Mouse (Mus musculus) G1E (cell line): ENCODE results near the gene Etl4. TPM values are rescaled to one million over a fixed set of nuclear protein-coding genes. Genes with fewer than 3 reads are reported as not detected.

Experiments used
- ATAC-seq: 2 replicates; pipeline ENCODE4 v1.8.0; 2016; ENCODE audit warnings: mild to moderate bottlenecking; ENCODE audit not compliant: insufficient number of reproducible peaks, poor library complexity, low FRiP score, severe bottlenecking; ENCODE audit errors: extremely low read depth
- DNase-seq: peaks from one replicate; pipeline ENCODE4 v3.0.0; 2012; ENCODE audit warnings: low spot score
- H3K27me3 ChIP-seq: 2 replicates; pipeline ENCODE4 v1.6.1; 2012; ENCODE audit warnings: mild to moderate bottlenecking, low read length, inconsistent platforms; ENCODE audit not compliant: insufficient read depth
- H3K36me3 ChIP-seq: replicated peaks from 2 replicates; pipeline ENCODE3; 2012; ENCODE audit warnings: mild to moderate bottlenecking, inconsistent platforms
- H3K4me1 ChIP-seq: 2 replicates; pipeline ENCODE4 v1.6.1; 2012; ENCODE audit warnings: low read depth, low read length, inconsistent platforms, mixed read lengths; ENCODE audit not compliant: insufficient read depth
- H3K4me3 ChIP-seq: 2 replicates; pipeline ENCODE4 v1.5.1; 2012; ENCODE audit warnings: low read depth, mild to moderate bottlenecking, inconsistent platforms, low read length, moderate library complexity, mixed read lengths
- H3K9me3 ChIP-seq: replicated peaks from 2 replicates; pipeline ENCODE4 v1.6.1; 2012; ENCODE audit warnings: inconsistent platforms
- CTCF ChIP-seq: IDR thresholded peaks from 2 replicates; pipeline ENCODE4 v1.5.1; 2012; ENCODE audit warnings: low read depth, low read length, inconsistent platforms, mixed read lengths
- GATA1 ChIP-seq: IDR thresholded peaks from 2 replicates; pipeline ENCODE4 v1.6.1; 2012; ENCODE audit warnings: borderline replicate concordance, low read length, inconsistent platforms, mixed read lengths
- GATA2 ChIP-seq: IDR thresholded peaks from 2 replicates; pipeline ENCODE4 v1.6.1; 2012; ENCODE audit warnings: low read depth, low read length, inconsistent platforms, borderline replicate concordance
- POLR2AphosphoS5 ChIP-seq: IDR thresholded peaks from 2 replicates; pipeline ENCODE4 v1.6.1; 2012; ENCODE audit warnings: low read depth, low read length, inconsistent platforms; ENCODE audit not compliant: insufficient replicate concordance
- TAL1 ChIP-seq: conservative IDR thresholded peaks from 2 replicates; pipeline ENCODE4 v1.6.1; 2012; ENCODE audit warnings: low read depth, low read length, inconsistent platforms, mixed read lengths
- polyA plus RNA-seq: library from polyadenylated mRNA; stranded (reverse); fragments of >175 nt; gene quantifications from 2 replicates; pipeline ENCODE4 v1.2.3, GENCODE M21; 2012
- total RNA-seq, 2 experiments: library from RNA; stranded (forward) in 1 of 2; stranded (reverse) in 1 of 2; fragments of 200-1000 nt in 1 of 2; fragments of >200 nt in 1 of 2; fragmentation: Nextera tagmentation in 1 of 2; gene quantifications; 2 replicates each; pipeline ENCODE4 v1.2.3; 2014 to 2017

Etl4 gene
- total and polyA plus RNA-seq, 3 experiments, result 0.44 TPM; not detected in 2

DNA sequence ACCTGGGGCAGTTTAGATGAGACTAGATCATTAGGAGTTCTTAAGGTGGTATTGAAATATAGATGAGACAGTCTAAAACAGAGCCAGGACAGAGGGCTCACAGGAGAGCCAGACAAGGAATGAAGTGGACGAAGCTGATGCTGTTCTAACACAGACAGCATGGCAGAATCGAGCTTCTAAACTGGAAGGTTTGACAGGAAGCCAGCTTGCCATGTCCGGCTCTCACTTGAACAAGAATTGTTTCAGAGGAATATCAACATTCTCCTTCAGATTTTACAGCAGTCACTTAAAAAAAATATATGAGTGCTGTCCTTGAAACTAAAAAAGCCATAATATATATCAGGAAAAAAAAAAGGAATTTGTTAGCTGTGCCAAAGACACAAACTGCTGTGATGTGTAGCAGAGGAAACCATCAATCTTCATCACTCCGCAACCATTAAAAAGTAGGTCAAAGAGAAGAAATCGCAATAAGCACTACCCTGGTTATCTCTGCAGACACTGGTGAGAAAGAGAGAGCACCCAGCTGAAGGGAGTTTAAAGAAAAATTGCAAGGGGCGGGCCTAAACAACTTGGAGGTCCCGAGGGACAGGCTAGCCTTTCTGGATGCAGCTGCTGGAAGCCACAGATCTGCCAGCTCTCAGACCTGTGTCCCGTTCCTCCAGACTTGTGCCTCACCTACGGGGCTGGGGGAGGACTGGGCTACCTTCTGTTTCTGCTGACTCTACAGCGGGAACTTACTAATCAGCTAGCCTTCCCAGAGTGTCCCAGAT lies 534.3 kb downstream of the Etl4 start:
- Histone ChIP-seq H3K4me3 (no peak overlapping the region), H3K36me3 (no peaks in the 10 kb centered on the region), H3K4me1 (no peaks in the 10 kb centered on the region), H3K27me3 (no peaks in the 10 kb centered on the region), H3K9me3 (no peaks in the 10 kb centered on the region)
- ATAC-seq, result no peak
- no peak for TF ChIP-seq CTCF
- no peak for TF ChIP-seq GATA2
- TF ChIP-seq TAL1, result no peak
- no peak for TF ChIP-seq POLR2AphosphoS5
- DNase-seq, result no peak

DNA sequence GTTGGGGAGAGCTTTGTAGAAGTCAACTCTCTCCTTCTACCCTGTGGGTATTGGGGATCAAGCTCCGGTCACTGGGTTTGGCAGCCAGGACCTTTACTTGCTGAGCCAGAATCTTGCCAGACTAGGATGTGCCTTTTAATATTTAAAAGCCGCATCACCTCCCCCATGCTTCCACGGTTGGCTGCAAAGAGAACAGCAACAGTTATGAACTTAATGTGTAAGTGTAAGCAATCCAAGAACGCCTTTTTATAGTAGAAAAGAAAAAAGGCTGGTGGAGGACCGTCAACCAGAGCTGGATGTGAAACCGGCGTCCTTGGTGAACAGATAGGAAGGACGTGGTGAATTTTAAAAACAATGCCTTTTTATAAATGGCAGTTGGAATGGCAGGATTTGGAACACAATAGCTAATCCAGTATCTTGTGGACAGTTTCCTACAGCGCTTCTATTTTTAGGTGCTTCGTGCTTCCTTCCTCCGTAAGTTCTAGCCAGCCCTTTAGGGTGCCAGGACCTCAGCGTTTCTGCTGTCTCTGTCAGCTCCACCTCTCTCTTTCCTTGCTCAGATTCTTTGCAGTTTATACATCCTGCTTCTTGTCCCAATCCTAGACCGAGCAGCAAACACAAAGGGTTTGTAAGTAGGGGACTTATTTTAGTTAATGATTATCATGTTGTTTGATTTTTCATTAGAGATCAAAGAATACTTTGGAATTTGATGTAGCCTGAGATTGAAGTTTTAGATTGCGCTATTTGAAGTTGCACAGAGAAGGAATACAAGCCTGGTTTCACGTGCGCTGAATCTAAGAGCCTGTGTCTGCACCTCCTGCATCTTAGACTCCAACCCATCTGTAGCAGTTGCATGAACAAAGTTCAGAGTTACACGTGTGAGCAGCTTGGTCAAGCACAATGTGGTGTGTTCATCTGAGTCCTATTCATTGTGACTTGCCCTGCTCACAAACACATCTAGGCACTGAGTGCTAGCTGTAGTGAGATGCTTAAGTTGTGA lies 535.9 kb downstream of the Etl4 start:
- Histone ChIP-seq H3K36me3 (no peaks in the 10 kb centered on the region), H3K27me3 (no peaks in the 10 kb centered on the region), H3K4me1 (no peaks in the 10 kb centered on the region), H3K9me3 (no peaks in the 10 kb centered on the region), H3K4me3 (no peak overlapping the region)
- TF ChIP-seq TAL1, result no peak
- TF ChIP-seq GATA2, result no peak
- TF ChIP-seq GATA1, result no peak
- no peak for TF ChIP-seq POLR2AphosphoS5
- no peak for TF ChIP-seq CTCF
- no peak for DNase-seq
- ATAC-seq, result no peak

DNA sequence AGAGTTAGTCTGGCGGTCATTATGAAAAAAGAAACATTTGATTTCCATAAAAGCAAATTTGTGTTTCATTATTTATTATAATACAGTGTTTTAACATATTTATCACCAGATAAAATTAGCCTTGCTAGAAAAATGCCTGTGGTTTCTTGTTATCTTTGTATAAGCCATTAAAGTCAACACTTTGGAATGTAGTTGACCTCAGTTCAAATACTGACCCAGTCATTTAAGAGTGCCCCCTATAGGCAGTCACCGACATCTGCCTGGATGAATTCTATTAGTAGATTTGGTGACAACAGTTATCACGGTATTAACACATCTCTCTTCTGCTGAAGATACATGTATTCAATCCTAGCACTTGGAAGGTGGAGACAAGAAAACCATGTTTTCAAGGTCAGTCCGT lies 536.6 kb downstream of the Etl4 start:
- H3K27me3 ChIP-seq, result no peaks in the 10 kb centered on the region
- no peaks in the 10 kb centered on the region for H3K9me3 ChIP-seq
- no peak for DNase-seq
- H3K36me3 ChIP-seq, result no peaks in the 10 kb centered on the region
- no peaks in the 10 kb centered on the region for H3K4me1 ChIP-seq
- no peak for ATAC-seq
- H3K4me3 ChIP-seq, result no peak overlapping the region
- TF ChIP-seq GATA2 (no peak), GATA1 (no peak), CTCF (no peak), POLR2AphosphoS5 (no peak), TAL1 (no peak)

DNA sequence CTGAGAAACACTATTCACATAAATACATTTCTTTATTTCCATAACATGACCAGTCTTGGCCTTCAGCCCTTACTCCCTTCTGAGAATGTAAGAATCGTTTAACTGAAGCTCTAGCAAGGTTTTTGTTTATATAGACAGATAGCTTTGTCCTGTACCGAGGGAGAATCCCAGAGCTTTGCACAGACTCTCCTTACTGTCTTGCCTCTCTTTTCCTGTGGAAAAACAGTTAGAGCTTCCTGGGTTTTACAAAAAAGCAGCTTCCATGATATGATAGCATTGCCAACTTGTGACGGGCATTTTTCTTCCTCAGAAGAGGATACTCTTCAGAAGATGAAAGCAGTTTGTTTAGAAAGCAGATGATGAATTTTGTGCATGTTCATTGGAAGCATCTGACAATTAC lies 541.4 kb downstream of the Etl4 start:
- no peaks in the 10 kb centered on the region for H3K4me1 ChIP-seq
- no peak for DNase-seq
- no peak overlapping the region for H3K4me3 ChIP-seq
- no peaks in the 10 kb centered on the region for H3K27me3 ChIP-seq
- no peaks in the 10 kb centered on the region for H3K9me3 ChIP-seq
- H3K36me3 ChIP-seq, result no peaks in the 10 kb centered on the region
- TF ChIP-seq TAL1 (no peak), GATA2 (no peak), POLR2AphosphoS5 (no peak), CTCF (no peak), GATA1 (no peak)
- no peak for ATAC-seq

DNA sequence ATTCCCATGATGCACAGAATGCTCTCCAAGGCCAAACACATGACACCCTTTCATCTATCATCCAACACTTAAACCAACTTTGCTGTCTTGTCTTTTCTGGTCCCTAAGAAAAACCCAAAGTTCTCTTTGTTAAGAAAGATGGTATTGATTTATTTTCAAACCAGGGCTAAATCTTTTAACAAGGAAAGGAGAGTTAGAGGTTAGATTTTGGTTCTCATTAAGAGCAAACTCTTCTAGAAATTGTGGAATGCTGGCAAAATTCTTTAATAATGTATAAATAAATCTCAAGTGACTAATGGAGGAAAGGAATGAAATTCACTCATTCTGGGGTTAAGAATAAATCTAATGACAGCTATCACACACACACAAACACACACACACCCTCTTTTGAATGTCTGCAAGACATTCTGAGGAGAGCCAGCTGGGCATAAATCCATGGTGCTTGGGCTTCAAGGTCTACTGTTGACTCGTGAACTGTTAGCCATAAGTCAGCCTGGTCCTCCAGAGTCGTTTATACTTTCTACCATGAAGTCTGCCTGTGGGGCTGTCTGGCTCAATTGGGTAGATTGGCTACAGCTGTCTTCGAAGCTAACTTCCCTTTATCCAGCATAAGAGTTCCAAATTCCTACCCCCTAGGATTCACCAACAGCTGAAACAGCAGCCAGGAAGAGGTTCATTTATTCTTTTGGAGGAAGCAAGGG lies 544.1 kb downstream of the Etl4 start:
- no peaks in the 10 kb centered on the region for H3K9me3 ChIP-seq
- no peaks in the 10 kb centered on the region for H3K36me3 ChIP-seq
- DNase-seq, result no peak
- no peak for ATAC-seq
- no peaks in the 10 kb centered on the region for H3K4me1 ChIP-seq
- TF ChIP-seq CTCF (no peak), TAL1 (no peak), GATA1 (no peak), POLR2AphosphoS5 (no peak), GATA2 (no peak)
- no peak overlapping the region for H3K4me3 ChIP-seq
- no peaks in the 10 kb centered on the region for H3K27me3 ChIP-seq

DNA sequence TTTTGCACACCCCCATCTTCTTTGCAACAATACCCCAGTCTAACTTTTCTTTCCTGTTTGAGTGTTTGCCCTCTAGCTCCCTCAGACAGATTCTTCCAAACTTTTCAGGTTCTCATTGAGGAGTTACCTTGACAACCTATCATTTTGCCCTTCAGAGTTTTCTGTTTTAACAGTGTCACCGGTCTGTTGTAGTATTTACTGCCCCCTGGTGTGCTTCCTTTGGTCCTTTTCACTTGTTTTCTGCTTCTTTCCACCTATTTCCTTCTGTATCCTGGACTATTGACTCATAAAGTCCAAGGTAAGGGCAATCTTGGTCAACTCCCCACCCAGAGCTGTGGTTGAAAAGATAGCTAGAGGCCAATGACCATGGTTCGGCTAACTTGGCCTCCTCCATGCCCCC lies 569.6 kb downstream of the Etl4 start:
- H3K9me3 ChIP-seq, result no peaks in the 10 kb centered on the region
- no peaks in the 10 kb centered on the region for H3K27me3 ChIP-seq
- H3K4me1 ChIP-seq, result no peaks in the 10 kb centered on the region
- DNase-seq (no peak), ATAC-seq (no peak)
- TF ChIP-seq CTCF (no peak), POLR2AphosphoS5 (no peak), GATA2 (no peak), GATA1 (no peak), TAL1 (no peak)
- H3K36me3 ChIP-seq, result no peaks in the 10 kb centered on the region
- H3K4me3 ChIP-seq, result no peak overlapping the region
